Mouse (Mus musculus): ENCODE measurements around the gene B3gnt7. TPM values are rescaled to one million over a fixed set of nuclear protein-coding genes. Genes with fewer than 3 reads are reported as not detected.
A peak's percentile ranks its signal among the peaks of the same experiment; 100 is the strongest.

Gene B3gnt7
- polyA plus RNA-seq, 1 experiment: not detected

GRCm38 (mm10) chr1:86343087-86343645, 40.5 kb downstream of the B3gnt7 start:
- Histone ChIP-seq H3K27me3 (ENCODE audit: control insufficient read depth, insufficient read depth, insufficient read length) (no peaks in the 10 kb centered on the region), H3K79me2 (ENCODE audit: control insufficient read depth, insufficient read depth) (no peaks in the 10 kb centered on the region), H3ac (ENCODE audit: control insufficient read depth, insufficient read length) (no peak overlapping the region), H3K36me3 (ENCODE audit: control insufficient read depth, insufficient read depth) (peaks cover 31% of the 10 kb centered on the region), H3K4me2 (ENCODE audit: low read depth) (no peak overlapping the region), H3K4me3 (no peak overlapping the region)
- TF ChIP-seq REST (IDR thresholded peaks at IDR 0.05; ENCODE audit: insufficient read depth, insufficient read length): no peak
- no peak for TF ChIP-seq TCF12 (IDR thresholded peaks at IDR 0.05; ENCODE audit: insufficient read depth, poor library complexity, severe bottlenecking)
- TF ChIP-seq POLR2A (IDR thresholded peaks at IDR 0.05; ENCODE audit: insufficient read length, low read depth): no peak

GRCm38 (mm10) chr1:86343969-86344861, 41.6 kb downstream of the B3gnt7 start:
- no peaks in the 10 kb centered on the region for H3K79me2 ChIP-seq (ENCODE audit: control insufficient read depth, insufficient read depth)
- H3K27me3 ChIP-seq (ENCODE audit: control insufficient read depth, insufficient read depth, insufficient read length): no peaks in the 10 kb centered on the region
- H3ac ChIP-seq (ENCODE audit: control insufficient read depth, insufficient read length): no peak overlapping the region
- TF ChIP-seq POLR2A (IDR thresholded peaks at IDR 0.05; ENCODE audit: insufficient read length, low read depth) (no peak), E2F4 (IDR thresholded peaks at IDR 0.05; ENCODE audit: insufficient read depth) (no peak), MYOG (IDR thresholded peaks at IDR 0.05; ENCODE audit: control insufficient read depth in 1 of 3, insufficient read depth in 1 of 3, insufficient read length in 2 of 3, low read depth in 2 of 3) (no peak), MAX (IDR thresholded peaks at IDR 0.05; ENCODE audit: low read depth) (no peak), TCF3 (IDR thresholded peaks at IDR 0.05; ENCODE audit: insufficient read length, low read depth) (no peak), MYOD1 (IDR thresholded peaks at IDR 0.05; ENCODE audit: control insufficient read depth in 1 of 3, insufficient read length in 2 of 3, low read depth in 2 of 3) (no peak), POLR2AphosphoS2 (IDR thresholded peaks at IDR 0.05; ENCODE audit: insufficient read length, low read depth) (peak; percentile 83), REST (IDR thresholded peaks at IDR 0.05; ENCODE audit: insufficient read depth, insufficient read length) (no peak)
- no peak overlapping the region for H3K4me3 ChIP-seq
- peaks cover 41% of the 10 kb centered on the region for H3K36me3 ChIP-seq (ENCODE audit: control insufficient read depth, insufficient read depth)
- no peak overlapping the region for H3K4me2 ChIP-seq (ENCODE audit: low read depth)

GRCm38 (mm10) chr1:86345069-86345468, 42.4 kb downstream of the B3gnt7 start:
- no peak overlapping the region for H3K4me2 ChIP-seq (ENCODE audit: low read depth)

GRCm38 (mm10) chr1:86345956-86346355, 43.3 kb downstream of the B3gnt7 start:
- Histone ChIP-seq H3K27me3 (ENCODE audit: control insufficient read depth, insufficient read depth, insufficient read length) (no peaks in the 10 kb centered on the region), H3K79me2 (ENCODE audit: control insufficient read depth, insufficient read depth) (no peaks in the 10 kb centered on the region), H3K4me3 (no peak overlapping the region), H3K4me2 (ENCODE audit: low read depth) (no peak overlapping the region), H3ac (ENCODE audit: control insufficient read depth, insufficient read length) (no peak overlapping the region), H3K36me3 (ENCODE audit: control insufficient read depth, insufficient read depth) (peaks cover 59% of the 10 kb centered on the region)
- TF ChIP-seq REST (IDR thresholded peaks at IDR 0.05; ENCODE audit: insufficient read depth, insufficient read length) (no peak), CEBPB (IDR thresholded peaks at IDR 0.05; ENCODE audit: insufficient read depth, poor library complexity, severe bottlenecking) (no peak), MYOG (IDR thresholded peaks at IDR 0.05; ENCODE audit: control insufficient read depth in 1 of 3, insufficient read depth in 1 of 3, insufficient read length in 2 of 3, low read depth in 2 of 3) (no peak), MAX (IDR thresholded peaks at IDR 0.05; ENCODE audit: low read depth) (no peak), MYOD1 (IDR thresholded peaks at IDR 0.05; ENCODE audit: control insufficient read depth in 1 of 3, insufficient read length in 2 of 3, low read depth in 2 of 3) (no peak), USF1 (IDR thresholded peaks at IDR 0.05; ENCODE audit: low read depth) (no peak), TCF3 (IDR thresholded peaks at IDR 0.05; ENCODE audit: insufficient read length, low read depth) (no peak), POLR2AphosphoS2 (IDR thresholded peaks at IDR 0.05; ENCODE audit: insufficient read length, low read depth) (no peak), SRF (IDR thresholded peaks at IDR 0.05; ENCODE audit: control insufficient read depth, insufficient read length, low read depth) (no peak), TCF12 (IDR thresholded peaks at IDR 0.05; ENCODE audit: insufficient read depth, poor library complexity, severe bottlenecking) (no peak), E2F4 (IDR thresholded peaks at IDR 0.05; ENCODE audit: insufficient read depth) (no peak), POLR2A (IDR thresholded peaks at IDR 0.05; ENCODE audit: insufficient read length, low read depth) (no peak)

More at GRCm38 (mm10) chr1:86345069-86345468, 42.4 kb downstream of the B3gnt7 start:
- TF ChIP-seq MAX (IDR thresholded peaks at IDR 0.05; ENCODE audit: low read depth) (no peak), POLR2AphosphoS2 (IDR thresholded peaks at IDR 0.05; ENCODE audit: insufficient read length, low read depth) (peak; percentile 52)
- H3K36me3 ChIP-seq (ENCODE audit: control insufficient read depth, insufficient read depth): peaks cover 50% of the 10 kb centered on the region
- no peaks in the 10 kb centered on the region for H3K79me2 ChIP-seq (ENCODE audit: control insufficient read depth, insufficient read depth)
- H3K27me3 ChIP-seq (ENCODE audit: control insufficient read depth, insufficient read depth, insufficient read length): no peaks in the 10 kb centered on the region
- H3ac ChIP-seq (ENCODE audit: control insufficient read depth, insufficient read length): no peak overlapping the region
- no peak overlapping the region for H3K4me3 ChIP-seq

- Histone ChIP-seq H3ac (ENCODE audit: control insufficient read depth, insufficient read length) (no peak overlapping the region), H3K79me2 (ENCODE audit: control insufficient read depth, insufficient read depth) (no peaks in the 10 kb centered on the region), H3K36me3 (ENCODE audit: control insufficient read depth, insufficient read depth) (peaks cover 70% of the 10 kb centered on the region), H3K4me2 (ENCODE audit: low read depth) (no peak overlapping the region), H3K27me3 (ENCODE audit: control insufficient read depth, insufficient read depth, insufficient read length) (no peaks in the 10 kb centered on the region), H3K4me3 (no peak overlapping the region)
- no peak for TF ChIP-seq TCF3 (IDR thresholded peaks at IDR 0.05; ENCODE audit: insufficient read length, low read depth)
- TF ChIP-seq TCF12 (IDR thresholded peaks at IDR 0.05; ENCODE audit: insufficient read depth, poor library complexity, severe bottlenecking): no peak
- TF ChIP-seq POLR2A (IDR thresholded peaks at IDR 0.05; ENCODE audit: insufficient read length, low read depth): no peak
- no peak for TF ChIP-seq REST (IDR thresholded peaks at IDR 0.05; ENCODE audit: insufficient read depth, insufficient read length)
- TF ChIP-seq MYOG (IDR thresholded peaks at IDR 0.05; ENCODE audit: control insufficient read depth in 1 of 3, insufficient read depth in 1 of 3, insufficient read length in 2 of 3, low read depth in 2 of 3): no peak
- TF ChIP-seq SRF (IDR thresholded peaks at IDR 0.05; ENCODE audit: control insufficient read depth, insufficient read length, low read depth): no peak
- no peak for TF ChIP-seq MAX (IDR thresholded peaks at IDR 0.05; ENCODE audit: low read depth)
- no peak for TF ChIP-seq E2F4 (IDR thresholded peaks at IDR 0.05; ENCODE audit: insufficient read depth)
- no peak for TF ChIP-seq USF1 (IDR thresholded peaks at IDR 0.05; ENCODE audit: low read depth)
- no peak for TF ChIP-seq MYOD1 (IDR thresholded peaks at IDR 0.05; ENCODE audit: control insufficient read depth in 1 of 3, insufficient read length in 2 of 3, low read depth in 2 of 3)
- no peak for TF ChIP-seq POLR2AphosphoS2 (IDR thresholded peaks at IDR 0.05; ENCODE audit: insufficient read length, low read depth)
- TF ChIP-seq CEBPB (IDR thresholded peaks at IDR 0.05; ENCODE audit: insufficient read depth, poor library complexity, severe bottlenecking): no peak
These were observed 44.5 kb downstream of the B3gnt7 start for GRCm38 (mm10) chr1:86346851-86347715.

All from myocyte (in vitro differentiated cells).